Mouse (Mus musculus) activated CD4-positive, CD25-positive, alpha-beta regulatory T cell, adult 4 months (primary cell): ENCODE data around the gene Gm43302. TPM values are rescaled to one million over a fixed set of nuclear protein-coding genes. Genes with fewer than 3 reads are reported as not detected.
"Not testable (repeated sequence)": the region's sequence is repeated elsewhere in the genome, so short reads cannot be mapped to it uniquely, and the experiment has no call there.

Experiments used
- ATAC-seq: one replicate; pipeline ENCODE4 v1.8.0; 2017
- polyA plus RNA-seq, 2 experiments: library from polyadenylated mRNA; unstranded; fragments of 100-300 nt; shearing (Covaris generic); gene quantifications; one replicate each; pipeline ENCODE4 v1.2.1; 2017

Gene Gm43302
- 1 to 10 TPM in 1 of 2 experiments, not detected in 1; 2.6 TPM for polyA plus RNA-seq

DNA sequence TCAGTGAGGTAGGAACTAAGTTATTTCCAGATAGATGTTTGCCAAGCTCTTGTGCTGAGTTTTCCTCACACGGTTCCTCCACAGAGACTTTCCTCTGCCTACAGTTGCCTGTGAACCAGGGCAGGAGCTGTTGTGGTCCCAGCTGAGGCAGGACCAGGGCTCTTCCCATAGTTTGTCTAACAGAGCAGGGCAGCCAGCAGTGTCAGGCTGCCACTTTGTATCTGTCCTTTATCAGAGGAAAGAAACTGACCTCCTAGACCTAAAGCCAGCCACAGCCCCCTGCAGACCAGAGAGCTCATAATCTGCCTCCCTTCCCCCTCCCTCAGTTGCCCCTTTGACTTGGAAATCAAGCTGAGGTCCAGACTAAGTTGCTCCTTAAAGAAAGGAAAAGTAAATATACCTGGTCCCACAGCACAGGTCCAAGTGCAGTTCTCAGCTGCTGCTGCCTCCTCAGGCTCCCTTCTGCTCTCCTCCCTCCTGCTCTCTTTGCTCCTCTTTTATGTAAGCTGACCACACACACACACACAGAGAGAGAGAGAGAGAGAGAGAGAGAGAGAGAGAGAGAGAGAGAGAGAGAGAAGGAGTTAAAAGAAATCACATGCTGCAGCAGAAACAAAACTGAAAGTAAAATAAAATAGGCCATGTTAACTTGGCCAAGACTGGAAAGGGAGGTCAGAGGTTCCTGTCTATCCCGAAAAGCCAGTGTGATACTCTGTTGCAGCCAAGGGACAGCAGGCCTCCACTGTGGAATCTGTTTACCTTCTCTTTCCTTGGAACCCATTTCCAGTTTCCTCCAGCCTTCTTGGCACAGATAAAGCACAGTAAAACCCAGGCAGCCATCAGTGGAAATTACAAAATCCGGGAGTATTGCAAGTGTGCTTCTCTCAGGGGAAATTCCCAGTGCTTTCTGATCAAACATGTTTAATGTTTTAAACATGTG, at the start of gene Gm43302, which contains the start of gene Gbp6:
Gene Gm43302 (minus strand): TSS at position 470 of the 940 bp plus-strand sequence.
Gene Gbp6 (minus strand): TSS at position 473 of the 940 bp plus-strand sequence.
- peak; percentile 70 for ATAC-seq

DNA sequence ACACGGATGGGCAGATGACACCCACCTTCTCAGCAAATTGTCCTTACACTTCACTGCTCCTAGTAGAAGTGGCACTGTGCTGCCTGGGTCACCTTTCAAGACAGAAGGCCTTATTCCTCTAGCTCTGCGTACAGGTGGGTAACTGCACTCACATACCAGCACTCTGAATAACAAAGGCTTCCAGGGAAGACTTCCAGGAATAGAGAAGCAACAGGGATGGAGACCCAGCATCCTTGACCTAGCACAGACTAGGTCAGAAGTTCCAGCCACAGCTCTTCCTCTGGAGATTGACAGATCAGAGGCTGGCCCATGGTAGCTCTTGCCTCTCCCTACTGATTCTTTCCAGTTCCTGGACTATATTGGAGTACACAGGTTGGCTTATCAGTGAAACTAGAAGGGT, 47.8 kb upstream of the Gm43302 start:
- ATAC-seq: no peak

- peak; percentile 59 for ATAC-seq
Observed at GRCm38 (mm10) chr5:105322543-105322942, 29.0 kb upstream of the Gm43302 start.

GRCm38 (mm10) chr5:105310941-105311340, 17.4 kb upstream of the Gm43302 start:
- no peak for ATAC-seq

DNA sequence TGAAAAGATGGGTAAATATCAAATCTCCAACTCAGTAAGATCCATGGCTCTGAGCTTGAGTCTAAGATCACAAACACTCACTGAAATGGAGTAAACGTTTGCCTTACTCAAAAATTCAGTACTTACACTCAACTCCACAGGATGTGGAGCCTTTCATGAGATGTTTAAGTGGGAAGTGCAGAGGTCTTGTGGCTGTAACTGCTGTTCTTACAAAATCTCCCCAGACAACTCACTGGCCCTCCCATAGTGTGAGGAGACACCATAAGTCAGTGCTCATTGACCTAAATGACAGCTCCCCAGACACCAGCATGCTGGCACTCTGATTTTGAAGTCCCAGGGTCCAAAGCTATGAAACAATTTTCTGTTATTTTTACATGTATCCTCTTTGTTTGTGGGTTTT, 15.7 kb upstream of the Gm43302 start:
- ATAC-seq: not testable (repeated sequence)

DNA sequence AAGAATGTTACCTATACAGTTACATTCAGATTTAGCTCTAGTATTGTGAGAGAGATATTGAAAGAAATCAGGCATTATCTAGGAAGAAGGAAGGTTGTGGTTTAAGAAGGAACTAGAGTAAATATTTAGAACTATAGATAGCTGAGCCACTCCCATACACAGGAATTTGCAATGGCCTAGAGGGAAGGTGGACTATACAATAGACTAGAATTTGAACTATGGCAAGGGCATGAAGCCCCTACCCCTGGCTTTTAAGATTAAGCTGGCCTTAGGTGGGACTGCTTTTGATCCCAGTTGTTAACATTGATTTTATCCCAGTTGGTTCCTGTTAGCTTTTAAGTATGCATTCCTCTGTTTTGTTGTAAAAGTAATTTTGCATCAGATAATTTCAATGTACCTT, 13.5 kb upstream of the Gm43302 start:
- not testable (repeated sequence) for ATAC-seq

- peak; percentile 80 for ATAC-seq
Observed at GRCm38 (mm10) chr5:105306159-105306581, 12.7 kb upstream of the Gm43302 start.

- not testable (repeated sequence) for ATAC-seq
Observed at GRCm38 (mm10) chr5:105305671-105306070, 12.2 kb upstream of the Gm43302 start.

GRCm38 (mm10) chr5:105301963-105302362, 8.5 kb upstream of the Gm43302 start:
- no peak for ATAC-seq

DNA sequence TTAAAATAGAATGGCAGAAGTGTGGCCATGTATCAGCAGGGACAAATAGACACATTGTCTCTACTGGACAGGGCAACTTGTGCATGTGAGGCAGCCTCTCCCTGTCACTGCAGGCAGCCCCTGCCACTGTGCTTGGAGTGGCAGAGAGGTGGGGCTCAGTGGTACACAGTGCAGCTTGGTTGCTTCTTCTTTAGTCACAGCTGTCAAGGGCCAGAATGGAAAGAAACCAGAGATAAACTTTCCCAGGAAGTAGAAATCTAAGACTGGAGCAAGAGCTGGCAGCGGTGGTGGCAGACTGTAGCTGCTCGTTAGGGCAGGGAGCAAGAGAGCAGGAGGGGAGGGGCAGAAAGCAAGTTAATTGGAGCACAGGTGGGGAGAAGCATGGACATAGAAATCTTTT, 8.0 kb upstream of the Gm43302 start:
- ATAC-seq: no peak

GRCm38 (mm10) chr5:105295746-105296145, 2.3 kb upstream of the Gm43302 start:
- ATAC-seq: no peak

- no peak for ATAC-seq
Observed at GRCm38 (mm10) chr5:105292492-105292891, 1.0 kb downstream of the Gm43302 start.

- not testable (repeated sequence) for ATAC-seq
Observed at GRCm38 (mm10) chr5:105290921-105291320, 2.6 kb downstream of the Gm43302 start.

DNA sequence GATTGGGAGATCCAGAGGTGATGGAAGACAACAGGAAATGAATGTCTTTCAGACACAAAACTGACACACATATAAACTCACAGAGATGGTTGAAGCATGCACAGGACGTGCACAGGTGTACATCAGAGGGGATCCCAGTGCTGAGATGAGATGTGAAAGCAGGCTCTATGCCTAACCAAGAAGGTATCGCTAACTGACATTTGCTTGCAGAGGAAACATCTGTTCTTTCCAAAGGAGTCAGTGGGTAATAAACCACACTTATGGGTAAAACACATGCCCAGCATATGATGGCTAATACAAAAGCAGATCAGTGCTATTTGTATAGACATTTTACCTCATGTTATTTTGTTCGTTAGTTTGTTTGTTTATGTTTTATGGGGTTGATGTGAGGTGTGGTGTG, 32.8 kb downstream of the Gm43302 start:
- ATAC-seq: not testable (repeated sequence)

- peak; percentile 59 for ATAC-seq
Observed at GRCm38 (mm10) chr5:105252491-105252890, 41.0 kb downstream of the Gm43302 start.

GRCm38 (mm10) chr5:105244741-105245140, 48.8 kb downstream of the Gm43302 start:
- ATAC-seq: peak; percentile 78

GRCm38 (mm10) chr5:105240982-105241381, 52.5 kb downstream of the Gm43302 start:
- not testable (repeated sequence) for ATAC-seq

DNA sequence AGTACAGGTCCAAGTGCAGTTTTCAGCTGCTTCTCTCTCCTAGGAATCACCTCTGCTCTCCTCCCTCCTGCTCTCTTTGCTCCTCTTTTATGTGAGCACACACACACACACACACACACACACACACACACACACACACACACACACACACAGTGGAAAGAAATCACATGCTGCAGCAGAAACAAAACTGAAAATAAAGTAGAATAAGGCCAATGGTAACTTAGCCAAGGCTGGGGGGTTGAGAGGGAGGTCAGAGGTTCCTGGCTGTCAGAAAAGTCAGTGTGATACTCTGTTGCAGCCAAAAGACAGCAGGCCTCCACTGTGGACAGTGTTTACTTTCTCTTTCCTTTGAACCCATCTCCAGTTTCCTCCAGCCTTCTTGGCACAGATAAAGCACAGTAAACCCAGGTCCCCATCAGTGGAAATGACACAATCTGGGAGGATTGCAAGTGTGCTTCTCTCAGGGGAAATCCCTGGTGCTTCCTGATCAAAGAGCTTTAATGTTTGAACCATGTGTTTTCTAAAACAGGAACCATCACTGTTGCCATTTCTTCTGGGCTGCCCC, 53.9 kb downstream of the Gm43302 start, which contains the start of gene Gbp10:
Gene Gbp10 (minus strand): TSS at position 51 of the 565 bp plus-strand sequence.
- ATAC-seq: peak; percentile 91

DNA sequence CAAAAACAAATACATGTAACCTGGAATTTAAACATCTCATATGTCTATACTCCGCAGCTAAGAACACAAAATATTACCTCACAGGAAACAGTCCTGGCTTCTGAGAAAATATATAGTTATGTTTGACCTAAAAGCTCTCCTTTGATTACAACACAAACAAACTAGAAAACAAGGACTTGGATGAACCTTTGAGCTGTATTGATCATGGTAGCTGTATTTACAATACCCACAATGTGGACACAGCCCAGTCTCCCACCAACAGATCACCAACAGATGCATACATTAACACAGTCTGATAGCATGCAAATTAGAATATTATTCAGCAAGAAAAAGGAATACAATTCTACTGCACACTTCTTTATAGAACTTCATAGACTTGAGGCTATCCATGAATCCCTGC, 55.1 kb downstream of the Gm43302 start:
- ATAC-seq: not testable (repeated sequence)

- ATAC-seq: not testable (repeated sequence)
Observed at GRCm38 (mm10) chr5:105236040-105236439, 57.5 kb downstream of the Gm43302 start.

- not testable (repeated sequence) for ATAC-seq
Observed at GRCm38 (mm10) chr5:105208957-105209356, 84.5 kb downstream of the Gm43302 start.

GRCm38 (mm10) chr5:105200791-105201355, 92.6 kb downstream of the Gm43302 start:
- not testable (repeated sequence) for ATAC-seq

GRCm38 (mm10) chr5:105199149-105199548, 94.3 kb downstream of the Gm43302 start:
- not testable (repeated sequence) for ATAC-seq
